Mouse (Mus musculus): ENCODE results near the gene Cherp. TPM values are rescaled to one million over a fixed set of nuclear protein-coding genes. Genes with fewer than 3 reads are reported as not detected.

Gene Cherp
- 10 to 100 TPM; 90.4 to 97.2 TPM for polyA plus RNA-seq (2017; shearing (Covaris generic))

GRCm38 (mm10) chr8:72474826-72475546 lies at the start of gene Cherp:
Gene Cherp, minus strand, starts transcription at chr8:72475226.

GRCm38 (mm10) chr8:72491680-72492621 lies 16.9 kb upstream of the Cherp start, which contains the start of gene Slc35e1:
Gene Slc35e1, minus strand, starts transcription at chr8:72492614.

DNA sequence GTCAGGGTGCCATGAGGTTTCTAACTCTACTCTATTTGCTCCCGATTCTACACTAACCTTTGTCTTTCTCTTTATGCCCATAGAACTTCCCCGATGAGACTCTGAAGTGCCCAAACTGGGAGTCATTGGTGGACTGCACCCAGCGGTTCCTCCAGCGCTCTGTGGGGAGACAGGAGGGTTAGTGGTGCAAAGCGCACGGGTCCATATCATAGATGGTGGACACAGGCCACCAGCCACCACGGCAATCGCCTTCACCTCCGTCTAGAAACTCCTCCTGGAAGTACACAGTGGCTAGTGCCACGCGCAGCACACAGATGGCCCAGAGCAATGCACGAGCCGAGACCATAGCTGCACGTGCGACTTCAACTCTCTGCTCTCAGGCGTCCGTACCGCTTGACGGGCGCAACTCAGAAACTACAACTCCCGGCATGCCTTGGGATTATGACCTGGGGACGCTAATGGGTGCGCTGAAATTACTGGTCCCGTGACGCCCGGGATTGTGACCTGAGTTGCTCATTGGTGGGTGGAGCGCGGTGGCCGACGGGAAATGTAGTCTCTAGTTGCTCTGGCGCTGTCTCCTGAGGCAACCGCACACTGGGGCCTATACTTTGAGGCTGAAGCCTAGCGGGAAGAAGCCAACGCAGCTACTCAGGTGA lies 31.6 kb downstream of the Cherp start, which contains the start of the genes Calr3 and 1700030K09Rik:
Gene Calr3, minus strand, starts transcription at position 533 of the 656 bp plus-strand sequence.
Gene 1700030K09Rik, plus strand, starts transcription at position 543 of the 656 bp plus-strand sequence.

DNA sequence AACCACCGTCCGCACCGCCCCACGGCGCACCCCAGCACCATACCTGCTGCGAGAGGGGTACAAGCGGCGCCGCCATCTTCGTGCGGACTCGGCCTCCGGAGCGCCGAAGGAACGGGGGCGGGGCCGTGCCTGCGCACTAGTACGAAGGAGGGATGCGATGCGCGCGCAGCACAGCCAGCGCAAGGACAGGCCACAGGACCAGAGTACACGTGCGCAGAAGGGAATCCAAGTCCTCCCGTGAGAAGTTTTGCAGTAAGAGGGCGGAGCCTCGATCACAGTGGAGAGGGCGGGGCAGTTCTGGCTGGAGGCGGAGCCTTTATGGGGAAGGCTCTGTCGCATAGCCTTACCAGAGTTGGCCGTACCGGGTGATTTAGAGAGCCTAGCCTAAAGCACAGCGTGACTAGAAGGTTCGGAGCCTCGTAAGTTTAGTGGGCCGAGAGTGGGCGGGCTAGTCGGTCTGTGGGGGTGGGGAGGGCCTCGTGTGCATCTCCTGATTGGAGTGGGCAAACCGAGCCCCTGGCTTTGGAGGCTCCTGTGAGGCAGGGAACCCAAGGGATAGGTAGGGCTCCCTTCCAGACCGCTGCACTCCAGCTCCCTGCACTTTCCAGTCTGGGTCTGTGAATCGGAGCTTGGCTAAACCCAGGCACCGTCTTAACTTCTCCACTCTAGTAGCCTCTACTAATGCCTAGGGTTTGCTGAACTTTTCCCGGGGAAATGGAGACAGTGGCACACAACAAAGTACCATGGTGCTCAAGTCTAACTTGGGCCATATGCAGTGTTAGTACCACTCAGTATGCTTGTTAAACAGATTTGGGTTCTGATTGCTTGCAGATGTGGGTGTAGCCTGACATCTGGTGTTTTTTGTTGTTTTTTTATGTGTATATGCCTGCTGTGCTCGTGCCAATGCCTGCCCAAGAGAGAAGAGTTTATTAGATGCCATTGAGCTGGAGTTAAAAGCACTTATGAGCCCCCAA lies 53.4 kb downstream of the Cherp start, which contains the start of gene Eps15l1:
Gene Eps15l1, minus strand, starts transcription at position 99 of the 974 bp plus-strand sequence.

Other genes with a start within 250 kb of the Cherp start
- 100 to 1,000 TPM; 160 to 194 TPM for gene Ap1m1, start 235.2 kb downstream of the Cherp start, polyA plus RNA-seq (2017; shearing (Covaris generic))
- gene Gm10282, start 170.0 kb downstream of the Cherp start, polyA plus RNA-seq (2017; shearing (Covaris generic)), result 10 to 100 TPM in 1 of 2 experiments, 1 to 10 TPM in 1; 3.4 to 12.4 TPM
- 100 to 1,000 TPM; 349 to 689 TPM for gene Klf2, start 156.2 kb downstream of the Cherp start, polyA plus RNA-seq (2017; shearing (Covaris generic))
- 10 to 100 TPM; 41.3 to 42.8 TPM for gene Eps15l1, start 53.8 kb downstream of the Cherp start, polyA plus RNA-seq (2017; shearing (Covaris generic))
- 1 to 10 TPM in 1 of 2 experiments, under 1 TPM in 1; 0.35 to 1.2 TPM for gene Calr3, start 31.4 kb downstream of the Cherp start, polyA plus RNA-seq (2017; shearing (Covaris generic))
- gene 1700030K09Rik, start 31.3 kb downstream of the Cherp start, polyA plus RNA-seq (2017; shearing (Covaris generic)), result 1 to 10 TPM; 4.8 to 8.0 TPM
- 10 to 100 TPM; 53.1 to 66.2 TPM for gene Slc35e1, start 17.4 kb upstream of the Cherp start, polyA plus RNA-seq (2017; shearing (Covaris generic))
- 10 to 100 TPM; 14.0 to 16.1 TPM for gene Med26, start 73.0 kb upstream of the Cherp start, polyA plus RNA-seq (2017; shearing (Covaris generic))
- gene Smim7, start 95.9 kb upstream of the Cherp start, polyA plus RNA-seq (2017; shearing (Covaris generic)), result 10 to 100 TPM; 45.8 to 51.3 TPM
- 1 to 10 TPM; 1.4 to 4.2 TPM for gene Tmem38a, start 96.8 kb upstream of the Cherp start, polyA plus RNA-seq (2017; shearing (Covaris generic))
- gene Nwd1, start 171.5 kb upstream of the Cherp start, polyA plus RNA-seq (2017; shearing (Covaris generic)), result under 1 TPM; 0.02 to 0.29 TPM
- 100 to 1,000 TPM; 184 to 188 TPM for gene Sin3b, start 248.1 kb upstream of the Cherp start, polyA plus RNA-seq (2017; shearing (Covaris generic))